20 mouse cellular contexts compared by ENCODE assay signal in the genomic region with DNA sequence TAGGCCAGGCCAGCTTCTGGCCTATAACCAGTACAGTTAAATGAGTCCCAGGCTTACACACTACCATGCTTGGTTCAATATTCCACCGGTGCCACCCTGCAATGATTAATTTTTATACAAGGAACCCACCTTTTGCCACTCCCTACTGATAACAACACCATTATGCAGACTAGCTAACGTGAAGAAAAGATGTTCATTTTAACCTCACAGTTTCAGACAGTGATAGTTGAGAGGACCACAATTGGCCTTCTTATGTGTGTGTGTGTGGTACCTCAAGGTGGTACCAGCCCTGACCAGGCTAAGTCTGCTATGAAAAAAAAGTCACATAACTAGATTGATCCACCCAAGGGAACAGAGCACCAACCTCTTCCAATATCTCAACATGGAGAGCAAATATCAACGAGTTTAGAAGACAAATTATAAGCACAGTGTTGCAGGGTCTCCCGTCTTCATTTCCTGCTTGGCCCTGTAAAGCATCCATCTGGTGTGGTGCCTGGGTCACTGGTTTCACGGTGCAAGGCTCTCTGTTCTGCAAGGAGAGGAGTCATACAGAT.
"Had no signal": no experiment of that assay in that cellular context is flagged by ENCODE, and none has a peak within 500 bp of the region (broad histone marks: within the 10 kb centered on the region; RNA-seq: fewer than 3 reads in every experiment).

No protein-coding gene starts in this region.

- H3K4me1 ChIP-seq: liver, embryonic 13.5 days; liver, embryonic 15.5 days; midbrain, embryonic 13.5 days; midbrain, embryonic 15.5 days; neural tube, embryonic 13.5 days; neural tube, embryonic 15.5 days had no signal

- H3K9me3 ChIP-seq: liver, embryonic 13.5 days; liver, embryonic 15.5 days; midbrain, embryonic 13.5 days; midbrain, embryonic 15.5 days; neural tube, embryonic 13.5 days; neural tube, embryonic 15.5 days had no signal

- H3K27me3 ChIP-seq: liver, embryonic 13.5 days; liver, embryonic 15.5 days; midbrain, embryonic 13.5 days; midbrain, embryonic 15.5 days; neural tube, embryonic 13.5 days; neural tube, embryonic 15.5 days had no signal

- H3K4me3 ChIP-seq: liver, embryonic 13.5 days; liver, embryonic 15.5 days; megakaryocyte, embryonic 14.5 days; midbrain, embryonic 13.5 days; midbrain, embryonic 15.5 days; neural tube, embryonic 13.5 days; neural tube, embryonic 15.5 days had no signal

- ATAC-seq: midbrain, embryonic 13.5 days; midbrain, embryonic 15.5 days had no signal

- DNase-seq: liver, embryonic 13.5 days; lung, adult 18-20 months; lung, embryonic 14.5 days; lung, postnatal 10 days; lung, postnatal 36 days; retina, postnatal 1 day; right cerebral cortex, adult 18-20 months; right cerebral cortex, postnatal 25 days; right cerebral cortex, postnatal 4 days; thymus, adult 2 months; thymus, postnatal 25 days; thymus, postnatal 4 days had no signal

- H3K4me2 ChIP-seq: liver, embryonic 13.5 days; liver, embryonic 15.5 days; lung, embryonic 14.5 days; midbrain, embryonic 11.5 days; midbrain, embryonic 13.5 days; midbrain, embryonic 15.5 days; neural tube, embryonic 13.5 days; neural tube, embryonic 15.5 days had no signal

- H3K36me3 ChIP-seq: liver, embryonic 13.5 days; liver, embryonic 15.5 days; midbrain, embryonic 13.5 days; midbrain, embryonic 15.5 days; neural tube, embryonic 13.5 days; neural tube, embryonic 15.5 days had no signal

- H3K9ac ChIP-seq: liver, embryonic 13.5 days; liver, embryonic 15.5 days; lung, embryonic 14.5 days; midbrain, embryonic 13.5 days; midbrain, embryonic 15.5 days; neural tube, embryonic 13.5 days; neural tube, embryonic 15.5 days had no signal

- H3K27ac ChIP-seq: liver, embryonic 13.5 days; liver, embryonic 15.5 days; macrophage; midbrain, embryonic 13.5 days; midbrain, embryonic 15.5 days; neural tube, embryonic 13.5 days; neural tube, embryonic 15.5 days had no signal
